Mouse (Mus musculus) right cerebral cortex, adult 2 months (tissue): ENCODE results near the gene Lpcat1.

Experiments used
- DNase-seq, 2 experiments: peaks; one replicate each; pipeline ENCODE4 v3.0.0; 2021 to 2022; ENCODE audit warnings: low spot score in 2 of 2

The Lpcat1 gene

DNA sequence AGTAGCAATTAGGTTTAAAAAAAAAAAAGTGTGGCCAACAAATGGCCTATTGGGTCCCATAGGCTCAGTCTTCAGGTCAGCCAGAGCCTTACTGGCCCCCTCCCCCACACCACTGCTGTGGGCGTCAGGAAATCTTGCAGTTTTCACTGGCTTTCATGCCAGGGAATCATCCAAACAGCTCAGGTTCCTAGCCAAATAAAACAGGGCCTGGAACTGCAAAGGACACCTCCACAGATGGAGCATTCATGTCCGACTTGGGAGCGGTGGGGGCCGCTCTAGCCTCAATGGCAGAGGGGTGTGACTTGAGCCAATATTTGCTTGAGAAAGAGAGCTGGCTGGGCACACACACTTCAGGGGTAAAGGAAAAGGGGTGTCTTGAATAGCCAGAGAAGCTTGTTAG is 20.5 kb upstream of the Lpcat1 start:
- DNase-seq, result no peak

GRCm38 (mm10) chr13:73446943-73447342 is 20.1 kb upstream of the Lpcat1 start:
- DNase-seq, result peak in 1 of 2 experiments; percentile 37

DNA sequence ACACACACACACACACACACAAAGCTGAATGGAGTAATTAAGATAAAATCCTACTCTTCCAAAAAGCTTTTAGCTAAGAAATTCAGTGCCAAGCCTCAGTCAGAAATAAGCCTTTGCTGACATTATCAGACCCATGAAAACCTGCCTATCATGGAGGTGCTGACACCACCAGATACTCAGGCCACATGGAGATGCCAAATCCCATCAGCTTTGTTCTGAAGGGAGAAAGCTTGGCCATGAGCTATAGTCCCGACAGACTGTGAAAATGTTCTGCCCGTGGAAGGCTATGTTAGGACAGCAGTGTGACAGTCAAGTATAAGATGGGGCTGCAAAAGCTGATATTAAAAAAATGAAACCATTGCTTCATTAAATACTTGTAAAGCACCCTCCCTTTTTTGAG is 19.5 kb upstream of the Lpcat1 start:
- no peak for DNase-seq

DNA sequence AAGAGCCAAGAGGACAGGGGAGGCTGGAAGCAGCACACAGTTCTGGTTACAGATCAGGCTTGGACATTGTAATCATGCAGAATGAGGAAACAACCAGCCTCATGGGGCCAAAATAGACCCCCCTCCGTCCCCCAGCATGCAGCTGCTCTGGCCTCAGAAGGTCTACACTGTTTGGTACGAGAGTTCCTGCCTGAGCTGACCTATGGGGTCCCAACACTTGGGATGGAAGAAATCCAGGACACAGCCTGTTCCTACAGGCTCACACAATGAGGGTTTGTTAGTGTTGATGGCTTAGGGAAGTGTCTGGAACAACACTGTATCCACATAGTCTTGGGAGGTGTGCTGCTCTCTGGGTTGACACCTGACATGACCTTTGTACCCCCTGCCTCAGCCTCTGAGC is 18.8 kb upstream of the Lpcat1 start:
- DNase-seq, result no peak

DNA sequence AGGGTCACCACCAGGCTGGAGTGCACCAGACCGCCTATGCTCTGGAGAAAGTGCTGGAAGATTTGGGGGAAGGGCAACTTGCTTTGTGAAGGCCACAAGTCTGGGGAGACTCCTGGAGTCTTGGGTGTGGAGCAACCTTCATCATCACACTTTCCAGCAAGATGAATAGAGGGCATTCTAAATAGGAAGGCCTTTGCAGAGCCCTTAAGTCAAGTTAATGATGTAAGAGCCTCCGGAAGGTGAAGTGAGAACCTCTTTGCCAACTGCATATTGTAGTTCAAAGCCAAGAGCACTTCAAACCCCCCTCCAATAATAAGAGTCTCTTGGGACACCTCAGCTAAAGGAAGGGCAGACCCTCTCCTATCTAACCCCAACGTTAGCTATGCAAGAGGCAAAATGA is 18.3 kb upstream of the Lpcat1 start:
- DNase-seq, result no peak

DNA sequence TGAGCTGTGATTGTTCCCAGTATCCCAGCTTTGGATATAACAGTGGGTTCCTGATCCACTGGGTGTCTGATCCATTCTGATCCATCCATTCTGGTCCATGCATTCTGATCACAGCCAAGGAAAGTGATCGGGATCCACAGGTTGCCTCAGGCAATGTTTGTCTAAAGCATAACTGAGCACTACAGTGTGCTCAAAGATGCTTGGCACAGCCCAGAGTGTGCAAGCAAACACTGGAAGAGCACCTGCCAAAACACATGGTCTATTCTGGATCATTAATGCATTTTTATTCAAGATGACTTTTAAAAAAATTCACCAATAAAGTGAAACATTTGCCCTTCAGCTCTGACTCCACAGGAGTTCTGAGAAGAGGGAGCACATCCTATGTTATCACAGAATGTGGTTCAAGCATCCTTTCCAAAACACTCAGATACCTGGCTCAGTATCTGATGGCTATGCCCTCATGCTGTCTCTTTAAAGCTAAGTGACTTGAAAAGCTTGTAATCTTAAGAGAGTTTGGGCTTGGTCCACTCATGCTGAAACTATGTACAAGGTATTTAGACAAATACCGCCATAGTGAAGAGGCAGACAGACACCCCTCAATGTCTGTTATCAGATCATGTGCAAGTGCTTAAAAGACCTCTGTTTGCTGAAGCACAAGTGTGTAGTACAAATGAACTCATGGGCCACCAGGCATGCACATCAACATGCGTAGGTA is 13.3 kb upstream of the Lpcat1 start:
- no peak for DNase-seq

GRCm38 (mm10) chr13:73455328-73455727 is 11.7 kb upstream of the Lpcat1 start:
- no peak for DNase-seq

GRCm38 (mm10) chr13:73457301-73457700 is 9.7 kb upstream of the Lpcat1 start:
- DNase-seq, result no peak

DNA sequence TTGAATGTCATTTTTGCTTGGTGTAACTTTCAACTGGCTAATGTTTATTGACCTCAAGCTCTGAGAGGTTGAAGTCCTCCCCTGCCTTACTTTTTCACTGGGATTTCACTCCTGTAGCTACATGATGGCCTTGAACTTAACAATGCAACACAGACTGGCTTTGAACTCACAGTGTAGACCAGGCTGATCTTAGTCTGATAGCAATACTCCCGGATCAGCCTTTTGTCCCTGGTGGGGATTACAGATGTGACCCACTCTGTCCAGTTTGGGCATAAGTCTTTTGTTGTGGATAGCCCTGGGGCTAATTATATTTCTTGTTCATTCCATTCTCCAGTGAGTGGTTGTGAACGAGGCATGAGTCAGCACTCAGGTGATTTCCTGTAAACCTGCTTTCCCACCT is 9.3 kb upstream of the Lpcat1 start:
- no peak for DNase-seq

GRCm38 (mm10) chr13:73458719-73459118 is 8.3 kb upstream of the Lpcat1 start:
- no peak for DNase-seq

DNA sequence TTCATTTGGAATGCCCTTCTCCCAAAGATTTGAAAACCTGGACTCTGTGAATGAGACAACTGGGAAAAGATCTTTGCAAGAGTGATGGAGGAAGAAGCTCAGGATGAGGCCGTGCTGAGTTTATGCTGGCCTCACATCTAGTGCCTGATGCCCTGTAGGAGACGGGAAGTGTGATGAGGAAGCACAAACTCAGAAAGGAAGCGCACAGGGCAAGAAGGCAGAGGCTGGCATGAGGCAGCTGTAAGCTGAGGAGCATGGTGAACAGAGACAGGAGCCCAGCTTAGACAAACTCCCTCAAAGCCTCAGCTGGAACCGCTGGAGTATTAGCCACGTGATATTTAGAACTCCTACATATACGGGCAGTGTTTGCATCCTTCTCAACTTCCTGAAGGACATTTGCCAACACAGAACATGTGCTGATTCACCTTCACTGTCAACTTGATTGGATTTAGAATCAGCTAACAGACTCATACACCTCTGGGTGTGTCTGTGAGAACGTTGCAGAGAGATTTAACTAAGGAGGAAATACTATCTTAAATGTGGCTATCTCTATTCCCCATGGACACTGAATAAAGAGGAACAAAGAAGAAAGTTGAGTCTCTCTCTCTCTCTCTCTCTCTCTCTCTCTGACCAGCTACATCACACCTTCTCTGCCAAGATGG is 7.7 kb upstream of the Lpcat1 start:
- no peak for DNase-seq

DNA sequence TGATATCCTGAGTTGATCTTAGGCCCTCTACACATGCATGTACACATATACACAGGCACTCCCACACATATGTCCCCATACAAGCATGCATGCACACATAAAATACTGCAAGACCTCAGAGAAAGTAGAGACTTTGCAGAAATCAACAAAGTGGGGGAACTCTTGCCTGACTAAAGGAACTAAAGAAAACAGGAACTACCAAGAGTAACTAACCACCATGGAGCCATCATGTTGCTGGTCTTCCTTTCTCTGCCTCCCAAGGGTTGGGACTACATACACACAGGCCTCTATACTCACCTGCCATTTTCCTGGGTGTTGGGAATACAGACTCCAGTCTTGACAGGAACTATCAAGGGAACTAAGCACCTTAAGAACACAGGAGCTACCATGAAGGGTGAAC is 5.4 kb upstream of the Lpcat1 start:
- no peak for DNase-seq

- no peak for DNase-seq
These were observed 1.8 kb upstream of the Lpcat1 start for GRCm38 (mm10) chr13:73465156-73465555.

- DNase-seq, result no peak
These were observed 586 bp upstream of the Lpcat1 start for GRCm38 (mm10) chr13:73466411-73466810.

DNA sequence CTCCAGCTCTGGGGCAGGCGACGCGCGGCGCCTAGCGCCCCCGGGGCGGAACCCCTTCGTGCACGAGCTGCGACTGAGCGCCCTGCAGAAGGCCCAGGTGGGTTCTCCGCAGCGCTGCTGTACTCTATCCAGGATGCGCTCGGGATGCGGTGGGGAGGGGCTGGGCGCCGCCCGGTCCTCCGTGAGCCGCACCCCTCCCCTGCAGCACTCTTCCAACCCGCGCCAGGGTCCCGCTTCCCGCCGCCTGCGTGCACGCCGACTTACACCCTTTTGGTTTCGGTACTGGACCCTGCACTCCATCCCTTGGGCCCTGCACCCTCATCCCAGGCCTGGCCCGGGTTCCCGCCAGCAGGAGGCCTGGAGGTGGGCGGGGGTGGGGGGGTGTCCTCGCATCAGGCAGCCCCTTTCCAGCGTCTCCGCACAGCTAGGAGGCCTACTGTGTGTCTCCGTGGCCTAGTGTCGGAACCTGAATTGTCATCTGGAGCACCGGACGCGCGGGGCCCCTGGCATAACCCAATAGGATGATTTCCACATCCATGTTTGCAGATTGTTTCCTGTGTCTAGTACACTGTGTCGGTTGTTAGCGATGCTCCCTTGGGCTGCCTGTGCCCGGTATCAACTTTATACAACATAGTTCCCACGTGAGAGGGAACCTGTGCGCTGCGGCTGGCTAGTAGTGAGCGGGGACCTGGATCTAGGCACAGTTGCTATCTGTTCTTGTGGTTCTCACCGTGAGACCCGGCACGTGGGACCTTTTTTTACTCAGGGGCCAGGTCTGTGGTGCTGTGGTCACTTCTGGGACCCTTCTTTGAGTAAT is 632 bp downstream of the Lpcat1 start:
- DNase-seq, result no peak

DNA sequence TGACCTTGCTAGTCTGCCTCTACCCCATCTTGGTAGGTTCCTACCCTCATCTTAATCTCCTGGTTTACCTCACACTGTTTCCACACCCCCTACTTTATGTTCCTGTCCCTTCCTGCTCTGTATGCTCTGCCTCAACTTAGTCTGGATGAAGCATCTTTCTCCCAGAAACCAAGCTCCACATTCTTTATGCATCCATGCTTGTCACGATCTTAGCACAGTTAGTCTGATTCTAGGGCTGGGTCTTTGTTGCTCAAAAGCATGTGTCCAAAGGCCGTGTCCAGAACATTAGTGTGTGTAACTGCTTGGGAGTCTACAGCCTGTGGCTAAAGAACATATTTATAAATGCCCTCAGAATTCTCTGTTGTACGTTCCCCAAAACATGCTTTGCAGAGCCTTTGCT is 1.8 kb downstream of the Lpcat1 start:
- DNase-seq, result no peak

GRCm38 (mm10) chr13:73469257-73469967 is 2.4 kb downstream of the Lpcat1 start:
- no peak for DNase-seq

DNA sequence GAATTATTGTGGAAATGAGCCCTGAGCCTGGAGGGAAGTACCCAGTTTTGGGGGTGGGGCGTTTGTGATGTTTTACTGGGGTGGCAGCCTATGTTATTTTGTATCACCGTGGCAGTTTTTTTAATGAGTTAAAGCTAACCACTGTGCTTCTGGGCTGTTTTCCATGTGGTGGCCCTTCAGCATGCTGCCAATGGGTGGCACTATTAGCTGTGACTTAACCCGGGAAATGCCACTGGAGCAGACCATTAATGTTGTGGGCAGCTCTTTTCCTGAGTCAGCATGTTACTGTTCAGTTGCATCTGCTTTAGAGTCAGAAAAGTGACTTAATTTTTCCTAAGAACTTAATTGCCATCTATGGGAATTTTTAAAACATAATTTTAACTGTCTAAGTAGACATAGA is 5.5 kb downstream of the Lpcat1 start:
- DNase-seq, result no peak

GRCm38 (mm10) chr13:73473746-73474145 is 6.7 kb downstream of the Lpcat1 start:
- no peak for DNase-seq

- DNase-seq, result no peak
These were observed 7.2 kb downstream of the Lpcat1 start for GRCm38 (mm10) chr13:73474163-73474562.

- DNase-seq, result no peak
These were observed 8.3 kb downstream of the Lpcat1 start for GRCm38 (mm10) chr13:73475058-73475980.
